Mouse (Mus musculus): Measurements from ENCODE around the gene Rnf183. TPM values are rescaled to one million over a fixed set of nuclear protein-coding genes. Genes with fewer than 3 reads are reported as not detected.

Gene Rnf183
- total RNA-seq, 2 experiments from 2014 or later = not detected

DNA sequence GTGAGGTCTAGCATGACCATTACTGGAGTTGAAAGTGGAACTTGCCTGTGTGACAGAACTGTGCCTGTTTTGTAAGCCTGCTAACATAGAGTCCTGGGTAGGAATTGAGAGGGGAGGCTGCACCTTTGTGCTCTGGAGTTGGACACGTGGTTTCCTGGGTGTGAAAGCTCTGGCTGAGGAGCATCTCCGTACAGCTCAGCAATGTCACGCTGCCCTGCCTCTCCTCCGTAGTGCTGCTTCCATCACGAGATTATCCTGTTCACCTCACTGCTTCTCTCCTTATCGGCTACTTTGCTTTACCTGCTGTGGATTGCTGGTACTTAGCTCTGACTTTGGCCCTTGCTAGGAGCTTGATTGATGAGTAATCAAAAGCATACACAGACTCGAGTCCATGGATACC, 51.3 kb downstream of the Rnf183 start:
- DNase-seq (ENCODE audit: low spot score) = no peak

DNA sequence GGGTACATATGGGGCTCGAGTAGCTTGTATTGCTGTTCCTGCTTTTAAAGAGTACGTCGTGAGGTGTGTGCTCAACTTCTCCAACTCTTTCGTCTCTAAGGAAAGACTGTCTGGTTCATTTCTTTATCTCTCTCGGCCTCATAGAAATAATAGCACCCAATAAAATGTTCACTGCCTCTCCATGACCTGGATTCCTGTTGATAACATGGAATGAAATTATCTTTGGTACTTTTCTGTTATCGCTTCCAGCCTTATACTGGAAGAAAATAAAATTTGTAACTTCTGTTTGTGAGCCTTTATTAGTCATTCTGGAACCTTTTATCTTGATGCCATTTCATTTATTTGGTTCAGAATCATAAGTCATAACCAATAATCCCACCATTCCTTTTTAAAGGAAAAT, 51.8 kb downstream of the Rnf183 start:
- DNase-seq (ENCODE audit: low spot score) = no peak

GRCm38 (mm10) chr4:62379724-62380381, 55.2 kb downstream of the Rnf183 start:
- DNase-seq (ENCODE audit: low spot score) = no peak

Other genes with a start within 250 kb of the Rnf183 start
- gene Zfp37, start 204.2 kb downstream of the Rnf183 start, total RNA-seq (2021) = 1 to 10 TPM in 1 of 2 experiments, under 1 TPM in 1; 0.82 to 1.3 TPM
- gene Slc31a2, start 172.7 kb downstream of the Rnf183 start, total RNA-seq (2021) = 1 to 10 TPM; 5.3 to 6.2 TPM
- 10 to 100 TPM; 11.5 to 11.6 TPM for gene Fkbp15, start 74.7 kb downstream of the Rnf183 start, total RNA-seq (2021)
- 1 to 10 TPM; 8.5 to 9.7 TPM for gene Slc31a1, start 74.5 kb downstream of the Rnf183 start, total RNA-seq (2021)
- 10 to 100 TPM; 50.0 to 51.6 TPM for gene Cdc26, start 26.6 kb downstream of the Rnf183 start, total RNA-seq (2021)
- gene Prpf4, start 26.5 kb downstream of the Rnf183 start, total RNA-seq (2021) = 10 to 100 TPM; 16.1 to 17.3 TPM
- gene Wdr31, start 35.6 kb upstream of the Rnf183 start, total RNA-seq (2021) = under 1 TPM; 0.25 to 0.64 TPM
- gene Bspry, start 44.8 kb upstream of the Rnf183 start, total RNA-seq (2021) = not detected
- 1 to 10 TPM; 1.1 to 1.3 TPM for gene Hdhd3, start 68.2 kb upstream of the Rnf183 start, total RNA-seq (2021)
- gene Alad, start 84.7 kb upstream of the Rnf183 start, total RNA-seq (2021) = 10 to 100 TPM; 29.5 to 32.4 TPM
- 10 to 100 TPM; 14.4 to 14.8 TPM for gene Pole3, start 89.8 kb upstream of the Rnf183 start, total RNA-seq (2021)
- gene 4933430I17Rik, start 90.1 kb upstream of the Rnf183 start, total RNA-seq (2021) = under 1 TPM in 1 of 2 experiments, not detected in 1; 0.11 TPM
- 1 to 10 TPM; 7.4 to 9.3 TPM for gene Rgs3, start 124.6 kb upstream of the Rnf183 start, total RNA-seq (2021)